Mouse (Mus musculus) cortical plate, adult 2 months (tissue): ENCODE results near the gene Sept6.

Experiments
- CTCF ChIP-seq: fragments of 200-500 bp; IDR thresholded peaks from 2 replicates; pipeline ENCODE4 v1.5.1; 2011; ENCODE audit warnings: mild to moderate bottlenecking, control low read depth, low read length; ENCODE audit not compliant: insufficient read depth; ENCODE audit errors: extremely low read depth
- POLR2A ChIP-seq: fragments of 200-500 bp; IDR thresholded peaks from 2 replicates; pipeline ENCODE4 v1.6.1; 2011; ENCODE audit warnings: mild to moderate bottlenecking, low read length, control low read depth; ENCODE audit not compliant: insufficient read depth; ENCODE audit errors: extremely low read depth

- no peak for TF ChIP-seq POLR2A
- TF ChIP-seq CTCF, result peak; percentile 37; the same call in 1 of the 2 replicates
Observed at GRCm38 (mm10) chrX:36930574-36930973, 61.0 kb downstream of the Sept6 start.
